ENCODE assay signal across 11 mouse cellular contexts in the genomic region with DNA sequence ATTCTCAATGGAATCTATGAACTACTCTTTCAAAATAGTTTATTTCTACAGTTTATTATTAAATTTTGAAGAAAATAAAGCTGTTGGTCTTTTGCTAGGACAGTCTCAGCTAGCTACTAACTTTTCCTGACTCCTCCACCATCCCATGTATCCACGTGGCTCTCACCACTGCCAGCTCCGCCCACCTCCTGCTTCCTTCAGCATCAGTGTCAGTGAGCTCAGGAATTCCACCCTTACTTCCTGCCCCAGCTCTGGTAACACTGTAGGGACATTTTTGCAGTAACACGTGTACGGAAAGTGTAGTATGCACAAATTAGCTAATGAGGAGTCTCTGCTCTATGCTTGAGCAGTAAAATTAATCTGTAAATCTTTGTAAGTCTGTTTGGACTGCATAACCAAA. TPM values are rescaled to one million over a fixed set of nuclear protein-coding genes. Genes with fewer than 3 reads are reported as not detected.
DNase-seq lines count a peak whose midpoint lies in the region; ATAC-seq and TF ChIP-seq lines count a peak whose summit lies in the region.
"Had no signal": no experiment of that assay in that cellular context is flagged by ENCODE, and none has a peak within 500 bp of the region (broad histone marks: within the 10 kb centered on the region; RNA-seq: fewer than 3 reads in every experiment).

No protein-coding gene starts in this region.

- H3K27me3 ChIP-seq in lung, postnatal 0 days (replicated peaks; ENCODE audit: insufficient read depth, low read length) = no peaks in the 10 kb centered on the region
- H3K27me3 ChIP-seq: CH12.LX had no signal

- no peak overlapping the region for H3K27ac ChIP-seq in lung, postnatal 0 days (ENCODE audit: low read length)
- H3K27ac ChIP-seq in left cerebral cortex, adult 2 months = no peak overlapping the region

- H3K36me3 ChIP-seq in lung, postnatal 0 days (ENCODE audit: insufficient read depth, low read length) = no peaks in the 10 kb centered on the region; the same call in 1 of the 2 replicates

- peak; percentile 29 for DNase-seq in gastrocnemius, adult 18-20 months (ENCODE audit: low spot score)
- DNase-seq in gastrocnemius, postnatal 36 days = no peak
- peak; percentile 21 for DNase-seq in adrenal gland, postnatal 25 days
- peak; percentile 59 to 66 for DNase-seq in heart, postnatal 10 days
- peak; percentile 77 for DNase-seq in lung, postnatal 0 days (ENCODE audit: low spot score)
- DNase-seq in urinary bladder, adult 18-20 months (ENCODE audit: low spot score in 2 of 2) = no peak
- no peak for DNase-seq in left cerebral cortex, adult 2 months (ENCODE audit: extremely low spot score in 1 of 2, low spot score in 2 of 2)
- no peak for DNase-seq in layer of hippocampus, adult 8-10 months (ENCODE audit: low spot score in 2 of 2)
- DNase-seq: midbrain, embryonic 14.5 days had no signal

- H3K4me1 ChIP-seq in lung, postnatal 0 days (ENCODE audit: insufficient read depth, low read depth, low read length) = peaks cover 4% of the 10 kb centered on the region; the same call in 1 of the 2 replicates

- intact Hi-C loops in gastrocnemius, postnatal 36 days (cut with DNase I) = no loop called here
- intact Hi-C loops in heart, postnatal 10 days (cut with DNase I) = no loop called here
- intact Hi-C loops in left cerebral cortex, adult 2 months (cut with DNase I) = no loop called here

- no peak for TF ChIP-seq EP300 in lung, postnatal 0 days (IDR thresholded peaks at IDR 0.05)

- no peak overlapping the region for H3K4me2 ChIP-seq in lung, postnatal 0 days (replicated peaks; ENCODE audit: low read depth, low read length)

- TF ChIP-seq CTCF in lung, postnatal 0 days (IDR thresholded peaks at IDR 0.05) = no peak
- no peak for TF ChIP-seq CTCF in left cerebral cortex, adult 2 months (IDR thresholded peaks at IDR 0.05)

- no peaks in the 10 kb centered on the region for H3K9me3 ChIP-seq in lung, postnatal 0 days (ENCODE audit: low read length)

- no peak overlapping the region for H3K9ac ChIP-seq in lung, postnatal 0 days (replicated peaks; ENCODE audit: low read depth)

- no peak overlapping the region for H3K4me3 ChIP-seq in lung, postnatal 0 days (ENCODE audit: low read depth, low read length)
- H3K4me3 ChIP-seq in left cerebral cortex, adult 2 months = no peak overlapping the region

- WGBS in lung, postnatal 0 days = 38% methylated on average over 4 of the region's 4 CpGs

- ATAC-seq in lung, postnatal 0 days = peak; percentile 75; the same call in 1 of the 2 replicates
- ATAC-seq: intestine, postnatal 0 days had no signal

RNA-seq across cellular contexts. Expression of a gene that starts 6.0 kb away (rescaled TPM):
- total RNA-seq in gastrocnemius, adult 18-20 months (2021) = 1 to 10 TPM; 8.9 to 9.0 TPM
- total RNA-seq in gastrocnemius, postnatal 36 days (2021) = 1 to 10 TPM; 6.8 to 7.8 TPM
- 23.9 and 27.9 TPM in 2 replicates for total RNA-seq in adrenal gland, postnatal 25 days (2021)
- total RNA-seq in heart, postnatal 10 days (2021) = 10 to 100 TPM; 14.0 to 15.5 TPM
- polyA plus RNA-seq in lung, postnatal 0 days (2015; fragmentation: Nextera tagmentation; extraction: Ambion mirVana) = 42.9 and 45.1 TPM in 2 replicates
- 10 to 100 TPM; 35.2 to 36.4 TPM for total RNA-seq in left cerebral cortex, adult 2 months (2021)
- total RNA-seq in layer of hippocampus, adult 8-10 months (2022) = 10 to 100 TPM; 31.8 to 40.3 (median 35.7) TPM

RNA-seq across cellular contexts. Expression of a gene that starts 35.3 kb away (rescaled TPM):
- 100 to 1,000 TPM; 267 to 285 TPM for total RNA-seq in gastrocnemius, adult 18-20 months (2021)
- 100 to 1,000 TPM; 278 to 296 TPM for total RNA-seq in gastrocnemius, postnatal 36 days (2021)
- total RNA-seq in adrenal gland, postnatal 25 days (2021) = 332 and 408 TPM in 2 replicates
- total RNA-seq in heart, postnatal 10 days (2021) = 100 to 1,000 TPM; 238 to 252 TPM
- 375 and 418 TPM in 2 replicates for polyA plus RNA-seq in lung, postnatal 0 days (2015; fragmentation: Nextera tagmentation; extraction: Ambion mirVana)
- 100 to 1,000 TPM; 170 to 185 TPM for total RNA-seq in left cerebral cortex, adult 2 months (2021)
- total RNA-seq in layer of hippocampus, adult 8-10 months (2022) = 100 to 1,000 TPM; 177 to 217 (median 209) TPM

Comparison
In these comparisons a context has a peak if more than half of its experiments do, and no peak if none do; other contexts are left out.
1. DNase-seq: peak in gastrocnemius, adult 18-20 months (single experiment), adrenal gland, postnatal 25 days (single experiment), heart, postnatal 10 days (2 of 2) and lung, postnatal 0 days (single experiment); none in gastrocnemius, postnatal 36 days (0 of 2), urinary bladder, adult 18-20 months (0 of 2), left cerebral cortex, adult 2 months (0 of 2) and layer of hippocampus, adult 8-10 months (0 of 2).